Mouse (Mus musculus): Measurements from ENCODE around the gene Aqp8. TPM values are rescaled to one million over a fixed set of nuclear protein-coding genes. Genes with fewer than 3 reads are reported as not detected.

The Aqp8 gene
- polyA plus RNA-seq, 1 experiment from 2014 or later, result not detected

- H3K4me3 ChIP-seq, result no peak overlapping the region
- H3K9me3 ChIP-seq, result no peaks in the 10 kb centered on the region
- WGBS, result 57% methylated on average over 10 of the region's 10 CpGs
- H3K36me3 ChIP-seq, result no peaks in the 10 kb centered on the region
- H3K27ac ChIP-seq, result no peak overlapping the region
- ATAC-seq (ENCODE audit: insufficient number of reproducible peaks, low FRiP score, low TSS enrichment, low read depth), result no peak
- H3K4me1 ChIP-seq, result no peaks in the 10 kb centered on the region
- no peak overlapping the region for H3K4me2 ChIP-seq
- no peak overlapping the region for H3K9ac ChIP-seq
- no peaks in the 10 kb centered on the region for H3K27me3 ChIP-seq
Measured at GRCm38 (mm10) chr7:123449676-123450075, 12.4 kb upstream of the Aqp8 start.

- Histone ChIP-seq H3K9ac (no peak overlapping the region), H3K27ac (no peak overlapping the region), H3K4me2 (no peak overlapping the region), H3K4me1 (no peaks in the 10 kb centered on the region), H3K9me3 (no peaks in the 10 kb centered on the region), H3K36me3 (no peaks in the 10 kb centered on the region), H3K27me3 (no peaks in the 10 kb centered on the region), H3K4me3 (no peak overlapping the region)
- WGBS, result 84% methylated on average over 2 of the region's 2 CpGs
- no peak for ATAC-seq (ENCODE audit: insufficient number of reproducible peaks, low FRiP score, low TSS enrichment, low read depth)
Measured at GRCm38 (mm10) chr7:123450515-123450914, 11.6 kb upstream of the Aqp8 start.

GRCm38 (mm10) chr7:123452551-123452950, 9.5 kb upstream of the Aqp8 start:
- Histone ChIP-seq H3K4me2 (no peak overlapping the region), H3K36me3 (no peaks in the 10 kb centered on the region), H3K9me3 (no peaks in the 10 kb centered on the region), H3K27ac (no peak overlapping the region), H3K4me3 (no peak overlapping the region), H3K4me1 (no peaks in the 10 kb centered on the region), H3K27me3 (no peaks in the 10 kb centered on the region), H3K9ac (no peak overlapping the region)
- 56% methylated on average over 6 of the region's 6 CpGs for WGBS
- no peak for ATAC-seq (ENCODE audit: insufficient number of reproducible peaks, low FRiP score, low TSS enrichment, low read depth)

- WGBS, result 80% methylated on average over 8 of the region's 8 CpGs
- no peak overlapping the region for H3K27ac ChIP-seq
Measured at GRCm38 (mm10) chr7:123453066-123453465, 9.0 kb upstream of the Aqp8 start.

GRCm38 (mm10) chr7:123455088-123455487, 7.0 kb upstream of the Aqp8 start:
- no peaks in the 10 kb centered on the region for H3K27me3 ChIP-seq
- H3K4me3 ChIP-seq, result no peak overlapping the region
- H3K4me2 ChIP-seq, result no peak overlapping the region
- no peaks in the 10 kb centered on the region for H3K36me3 ChIP-seq
- H3K4me1 ChIP-seq, result no peaks in the 10 kb centered on the region
- H3K27ac ChIP-seq, result no peak overlapping the region
- no peaks in the 10 kb centered on the region for H3K9me3 ChIP-seq
- 82% methylated on average over 3 of the region's 3 CpGs for WGBS
- ATAC-seq (ENCODE audit: insufficient number of reproducible peaks, low FRiP score, low TSS enrichment, low read depth), result no peak
- H3K9ac ChIP-seq, result no peak overlapping the region

More at GRCm38 (mm10) chr7:123453066-123453465, 9.0 kb upstream of the Aqp8 start:
- Histone ChIP-seq H3K4me2 (no peak overlapping the region), H3K27me3 (no peaks in the 10 kb centered on the region), H3K4me3 (no peak overlapping the region), H3K9ac (no peak overlapping the region), H3K4me1 (no peaks in the 10 kb centered on the region), H3K36me3 (no peaks in the 10 kb centered on the region), H3K9me3 (no peaks in the 10 kb centered on the region)
- no peak for ATAC-seq (ENCODE audit: insufficient number of reproducible peaks, low FRiP score, low TSS enrichment, low read depth)

- no peak overlapping the region for H3K9ac ChIP-seq
- H3K36me3 ChIP-seq, result no peaks in the 10 kb centered on the region
- H3K4me1 ChIP-seq, result no peaks in the 10 kb centered on the region
- no peak overlapping the region for H3K4me2 ChIP-seq
- H3K9me3 ChIP-seq, result no peaks in the 10 kb centered on the region
- WGBS, result 93% methylated on average over 4 of the region's 4 CpGs
- no peak overlapping the region for H3K4me3 ChIP-seq
- ATAC-seq (ENCODE audit: insufficient number of reproducible peaks, low FRiP score, low TSS enrichment, low read depth), result no peak
- H3K27me3 ChIP-seq, result no peaks in the 10 kb centered on the region
- H3K27ac ChIP-seq, result no peak overlapping the region
Measured at GRCm38 (mm10) chr7:123458309-123458708, 3.8 kb upstream of the Aqp8 start.

- H3K4me3 ChIP-seq, result no peak overlapping the region
- H3K9ac ChIP-seq, result no peak overlapping the region
- no peaks in the 10 kb centered on the region for H3K27me3 ChIP-seq
- H3K4me2 ChIP-seq, result no peak overlapping the region
- H3K36me3 ChIP-seq, result no peaks in the 10 kb centered on the region
- WGBS, result 76% methylated on average over 4 of the region's 4 CpGs
- no peak overlapping the region for H3K27ac ChIP-seq
- no peaks in the 10 kb centered on the region for H3K9me3 ChIP-seq
- no peaks in the 10 kb centered on the region for H3K4me1 ChIP-seq
- no peak for ATAC-seq (ENCODE audit: insufficient number of reproducible peaks, low FRiP score, low TSS enrichment, low read depth)
Measured at GRCm38 (mm10) chr7:123459247-123459646, 2.8 kb upstream of the Aqp8 start.

GRCm38 (mm10) chr7:123461316-123461715, 775 bp upstream of the Aqp8 start:
- Histone ChIP-seq H3K4me1 (no peaks in the 10 kb centered on the region), H3K9ac (no peak overlapping the region), H3K4me3 (no peak overlapping the region), H3K27ac (no peak overlapping the region), H3K4me2 (no peak overlapping the region), H3K36me3 (no peaks in the 10 kb centered on the region), H3K27me3 (no peaks in the 10 kb centered on the region), H3K9me3 (no peaks in the 10 kb centered on the region)
- WGBS, result 83% methylated on average over 4 of the region's 4 CpGs
- ATAC-seq (ENCODE audit: insufficient number of reproducible peaks, low FRiP score, low TSS enrichment, low read depth), result no peak

GRCm38 (mm10) chr7:123463569-123463968, 1.5 kb downstream of the Aqp8 start:
- no peak overlapping the region for H3K4me3 ChIP-seq
- no peak overlapping the region for H3K9ac ChIP-seq
- no peaks in the 10 kb centered on the region for H3K9me3 ChIP-seq
- H3K4me2 ChIP-seq, result no peak overlapping the region
- no peaks in the 10 kb centered on the region for H3K27me3 ChIP-seq
- H3K27ac ChIP-seq, result no peak overlapping the region
- no peak for ATAC-seq (ENCODE audit: insufficient number of reproducible peaks, low FRiP score, low TSS enrichment, low read depth)
- 78% methylated on average over 4 of the region's 4 CpGs for WGBS
- no peaks in the 10 kb centered on the region for H3K4me1 ChIP-seq
- H3K36me3 ChIP-seq, result no peaks in the 10 kb centered on the region

- H3K9me3 ChIP-seq, result no peaks in the 10 kb centered on the region
- H3K4me3 ChIP-seq, result no peak overlapping the region
- no peak overlapping the region for H3K27ac ChIP-seq
- ATAC-seq (ENCODE audit: insufficient number of reproducible peaks, low FRiP score, low TSS enrichment, low read depth), result no peak
- no peaks in the 10 kb centered on the region for H3K4me1 ChIP-seq
- no peak overlapping the region for H3K9ac ChIP-seq
- no peaks in the 10 kb centered on the region for H3K36me3 ChIP-seq
- H3K27me3 ChIP-seq, result no peaks in the 10 kb centered on the region
- no peak overlapping the region for H3K4me2 ChIP-seq
- WGBS, result 31% methylated on average over 6 of the region's 6 CpGs
Measured at GRCm38 (mm10) chr7:123465692-123466387, 3.7 kb downstream of the Aqp8 start.

- ATAC-seq (ENCODE audit: insufficient number of reproducible peaks, low FRiP score, low TSS enrichment, low read depth), result no peak
- Histone ChIP-seq H3K9me3 (no peaks in the 10 kb centered on the region), H3K27me3 (no peaks in the 10 kb centered on the region), H3K9ac (no peak overlapping the region), H3K4me1 (no peaks in the 10 kb centered on the region), H3K36me3 (no peaks in the 10 kb centered on the region), H3K27ac (no peak overlapping the region), H3K4me2 (no peak overlapping the region), H3K4me3 (no peak overlapping the region)
- 85% methylated on average over 1 of the region's 1 CpGs for WGBS
Measured at GRCm38 (mm10) chr7:123467961-123468360, 5.9 kb downstream of the Aqp8 start.

GRCm38 (mm10) chr7:123487703-123488102, 25.6 kb downstream of the Aqp8 start:
- 59% methylated on average over 5 of the region's 5 CpGs for WGBS
- Histone ChIP-seq H3K27me3 (no peaks in the 10 kb centered on the region), H3K4me2 (no peak overlapping the region), H3K4me3 (no peak overlapping the region), H3K9me3 (no peaks in the 10 kb centered on the region), H3K36me3 (no peaks in the 10 kb centered on the region), H3K4me1 (no peaks in the 10 kb centered on the region), H3K9ac (no peak overlapping the region), H3K27ac (no peak overlapping the region)
- no peak for ATAC-seq (ENCODE audit: insufficient number of reproducible peaks, low FRiP score, low TSS enrichment, low read depth)
